Mouse (Mus musculus) erythroblast, embryonic 14.5 days (primary cell): Measurements from ENCODE around the gene Chst11. TPM values are rescaled to one million over a fixed set of nuclear protein-coding genes. Genes with fewer than 3 reads are reported as not detected.

Experiments
- H3K27me3 ChIP-seq: 2 replicates; pipeline ENCODE4 v1.6.1; 2012; ENCODE audit warnings: inconsistent platforms; ENCODE audit not compliant: control insufficient read depth
- H3K36me3 ChIP-seq: 2 replicates; pipeline ENCODE4 v1.6.1; 2012; ENCODE audit warnings: mild to moderate bottlenecking, inconsistent platforms; ENCODE audit not compliant: control insufficient read depth
- H3K4me1 ChIP-seq: 2 replicates; pipeline ENCODE4 v1.6.1; 2012; ENCODE audit warnings: inconsistent platforms; ENCODE audit not compliant: control insufficient read depth
- H3K4me3 ChIP-seq: replicated peaks from 2 replicates; pipeline ENCODE3; 2012; ENCODE audit warnings: moderate library complexity, mild to moderate bottlenecking, inconsistent platforms
- H3K9me3 ChIP-seq: 2 replicates; pipeline ENCODE4 v1.6.1; 2012; ENCODE audit warnings: low read length, inconsistent platforms, mixed read lengths; ENCODE audit not compliant: control insufficient read depth
- GATA1 ChIP-seq: IDR thresholded peaks from 2 replicates; pipeline ENCODE4 v1.6.1; 2012; ENCODE audit warnings: low read length, inconsistent platforms, mixed read lengths
- TAL1 ChIP-seq: IDR thresholded peaks from 3 replicates; pipeline ENCODE4 v1.6.1; 2012; ENCODE audit warnings: low read length, inconsistent platforms, mixed read lengths
- polyA plus RNA-seq: library from polyadenylated mRNA; stranded (reverse); fragments of >175 nt; gene quantifications from 2 replicates; pipeline ENCODE4 v1.2.3, GENCODE M21; 2012

The Chst11 gene
- polyA plus RNA-seq, 1 experiment = 0.61 TPM

GRCm38 (mm10) chr10:83178151-83178550 is 192.9 kb downstream of the Chst11 start:
- no peak for TF ChIP-seq GATA1
- no peak for TF ChIP-seq TAL1
- Histone ChIP-seq H3K9me3 (no peaks in the 10 kb centered on the region; the same call in 1 of the 2 replicates), H3K4me1 (peaks cover 5% of the 10 kb centered on the region; the same call in 1 of the 2 replicates), H3K27me3 (no peaks in the 10 kb centered on the region), H3K36me3 (no peaks in the 10 kb centered on the region; the same call in 1 of the 2 replicates), H3K4me3 (no peak overlapping the region)

- no peak for TF ChIP-seq TAL1
- TF ChIP-seq GATA1 = no peak
- Histone ChIP-seq H3K4me1 (peaks cover 8% of the 10 kb centered on the region), H3K27me3 (no peaks in the 10 kb centered on the region), H3K9me3 (no peaks in the 10 kb centered on the region; the same call in 1 of the 2 replicates), H3K4me3 (no peak overlapping the region), H3K36me3 (no peaks in the 10 kb centered on the region; the same call in 1 of the 2 replicates)
Observed at GRCm38 (mm10) chr10:83178661-83179060, 193.4 kb downstream of the Chst11 start.

- H3K27me3 ChIP-seq = no peaks in the 10 kb centered on the region
- no peaks in the 10 kb centered on the region; the same call in 1 of the 2 replicates for H3K36me3 ChIP-seq
- no peak for TF ChIP-seq TAL1
- no peak for TF ChIP-seq GATA1
- peaks cover 28% of the 10 kb centered on the region for H3K4me1 ChIP-seq
- no peaks in the 10 kb centered on the region; the same call in 1 of the 2 replicates for H3K9me3 ChIP-seq
- no peak overlapping the region for H3K4me3 ChIP-seq
Observed at GRCm38 (mm10) chr10:83181831-83182572, 196.7 kb downstream of the Chst11 start.

- TF ChIP-seq GATA1 = no peak
- no peak for TF ChIP-seq TAL1
- Histone ChIP-seq H3K9me3 (no peaks in the 10 kb centered on the region; the same call in 1 of the 2 replicates), H3K4me1 (peaks cover 30% of the 10 kb centered on the region), H3K4me3 (no peak overlapping the region), H3K36me3 (no peaks in the 10 kb centered on the region; the same call in 1 of the 2 replicates), H3K27me3 (no peaks in the 10 kb centered on the region)
Observed at GRCm38 (mm10) chr10:83182573-83182960, 197.3 kb downstream of the Chst11 start.

- Histone ChIP-seq H3K4me3 (no peak overlapping the region), H3K36me3 (no peaks in the 10 kb centered on the region), H3K4me1 (peaks cover 41% of the 10 kb centered on the region), H3K9me3 (no peaks in the 10 kb centered on the region; the same call in 1 of the 2 replicates), H3K27me3 (no peaks in the 10 kb centered on the region)
- TF ChIP-seq TAL1 (no peak), GATA1 (no peak)
Observed at GRCm38 (mm10) chr10:83183634-83184479, 198.6 kb downstream of the Chst11 start.

- Histone ChIP-seq H3K27me3 (no peaks in the 10 kb centered on the region), H3K36me3 (no peaks in the 10 kb centered on the region), H3K4me1 (peaks cover 41% of the 10 kb centered on the region), H3K9me3 (no peaks in the 10 kb centered on the region), H3K4me3 (no peak overlapping the region)
- TF ChIP-seq GATA1 (no peak), TAL1 (no peak)
Observed at GRCm38 (mm10) chr10:83184480-83185069, 199.3 kb downstream of the Chst11 start.

- Histone ChIP-seq H3K9me3 (no peaks in the 10 kb centered on the region), H3K4me1 (peaks cover 41% of the 10 kb centered on the region), H3K4me3 (no peak overlapping the region), H3K36me3 (no peaks in the 10 kb centered on the region), H3K27me3 (no peaks in the 10 kb centered on the region)
- no peak for TF ChIP-seq TAL1
- no peak for TF ChIP-seq GATA1
Observed at GRCm38 (mm10) chr10:83185121-83185520, 199.8 kb downstream of the Chst11 start.

- H3K9me3 ChIP-seq = no peaks in the 10 kb centered on the region
- TF ChIP-seq TAL1 = no peak
- no peak for TF ChIP-seq GATA1
- peaks cover 41% of the 10 kb centered on the region for H3K4me1 ChIP-seq
Observed at GRCm38 (mm10) chr10:83186167-83186566, 200.9 kb downstream of the Chst11 start.

More at GRCm38 (mm10) chr10:83186167-83186566, 200.9 kb downstream of the Chst11 start:
- H3K36me3 ChIP-seq = peaks cover 8% of the 10 kb centered on the region
- no peaks in the 10 kb centered on the region for H3K27me3 ChIP-seq
- H3K4me3 ChIP-seq = no peak overlapping the region
